Mouse (Mus musculus): Measurements from ENCODE around the gene Gm10153.
"Not testable (repeated sequence)": the region's sequence is repeated elsewhere in the genome, so short reads cannot be mapped to it uniquely, and the experiment has no call there.

Gene Gm10153

DNA sequence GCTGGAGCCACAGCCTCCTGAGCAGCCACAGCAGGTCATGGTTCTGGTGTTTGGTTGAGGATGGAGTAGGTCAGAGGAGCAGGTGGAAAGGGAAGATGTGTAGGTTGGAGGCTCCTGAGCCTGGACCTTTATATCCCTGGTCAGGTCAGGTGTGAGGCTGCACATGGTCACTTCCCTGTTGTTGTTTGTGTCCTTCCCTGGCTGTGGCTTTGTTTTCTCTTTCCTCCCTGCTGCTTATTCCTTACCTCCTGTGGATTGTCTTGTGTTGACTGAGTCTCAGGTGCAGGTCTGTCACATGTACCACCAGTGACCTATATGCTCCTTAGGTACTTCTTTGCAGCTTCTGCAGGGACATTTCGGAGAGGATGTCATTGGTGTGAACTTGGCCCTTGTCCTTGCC, 45.7 kb downstream of the Gm10153 start, which contains the start of gene Gm45337:
Gene Gm45337 (minus strand): TSS at position 101 of the 400 bp plus-strand sequence.
- no peak for DNase-seq (ENCODE audit: low read depth in 2 of 2, low spot score in 2 of 2)

DNA sequence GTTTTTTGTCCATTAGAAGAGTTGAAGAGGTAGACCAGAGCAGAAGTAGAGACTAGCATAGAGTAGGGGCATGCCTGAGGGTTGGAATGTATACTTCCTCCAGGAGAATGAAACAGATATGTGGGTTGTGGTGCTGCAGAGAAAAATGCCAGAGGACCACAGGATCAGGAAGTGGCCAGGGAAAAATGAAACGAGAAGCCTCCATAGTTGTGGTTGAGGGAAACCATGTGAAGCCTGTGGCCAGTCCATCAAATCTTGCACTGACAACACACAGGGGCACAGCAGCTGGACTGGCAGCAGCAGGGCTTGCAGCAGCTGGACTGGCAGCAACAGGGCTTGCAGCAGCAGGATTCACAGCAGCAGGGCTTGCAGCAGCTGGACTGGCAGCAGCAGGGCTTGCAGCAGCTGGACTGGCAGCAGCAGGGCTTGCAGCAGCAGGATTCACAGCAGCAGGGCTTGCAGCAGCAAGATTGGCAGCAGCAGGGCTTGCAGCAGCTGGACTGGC, 46.6 kb downstream of the Gm10153 start:
- not testable (repeated sequence) for DNase-seq (ENCODE audit: low read depth in 2 of 2, low spot score in 2 of 2)

DNA sequence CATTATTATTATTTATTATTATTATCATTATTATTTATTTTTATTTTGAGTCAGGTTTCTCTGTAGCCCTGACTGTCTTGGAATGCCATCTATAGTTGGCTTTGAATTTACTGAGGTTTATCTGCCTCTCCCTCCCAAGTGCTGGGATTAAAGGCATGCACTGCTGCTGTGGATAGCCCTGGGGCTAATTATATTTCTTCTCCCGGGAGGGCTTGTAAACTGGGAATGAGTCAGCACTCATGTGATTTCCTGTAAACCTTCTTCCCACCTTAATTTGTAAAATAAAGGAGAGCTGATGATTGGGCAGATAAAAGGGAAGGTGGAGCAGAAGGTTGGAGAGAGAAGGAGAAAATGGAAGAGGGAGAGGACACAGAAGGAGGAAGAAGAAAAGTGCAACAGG, 49.5 kb downstream of the Gm10153 start:
- no peak for DNase-seq (ENCODE audit: low read depth in 2 of 2, low spot score in 2 of 2)

All from CD8-positive naive resting alpha-beta T cell, adult 2 months (primary cell).